Mouse (Mus musculus) C2C12 (cell line): ENCODE measurements around the gene Aunip.

Experiments
- CEBPB ChIP-seq: IDR thresholded peaks from one replicate; pipeline ENCODE4 v1.6.1; 2011; ENCODE audit warnings: low read depth, mild to moderate bottlenecking, control low read depth, moderate library complexity
- CTCF ChIP-seq: IDR thresholded peaks from one replicate; pipeline ENCODE4 v1.5.1; 2011; ENCODE audit not compliant: control insufficient read depth, insufficient read depth, insufficient read length
- MAX ChIP-seq: IDR thresholded peaks from one replicate; pipeline ENCODE4 v1.6.1; 2011; ENCODE audit warnings: mild to moderate bottlenecking, control low read depth

DNA sequence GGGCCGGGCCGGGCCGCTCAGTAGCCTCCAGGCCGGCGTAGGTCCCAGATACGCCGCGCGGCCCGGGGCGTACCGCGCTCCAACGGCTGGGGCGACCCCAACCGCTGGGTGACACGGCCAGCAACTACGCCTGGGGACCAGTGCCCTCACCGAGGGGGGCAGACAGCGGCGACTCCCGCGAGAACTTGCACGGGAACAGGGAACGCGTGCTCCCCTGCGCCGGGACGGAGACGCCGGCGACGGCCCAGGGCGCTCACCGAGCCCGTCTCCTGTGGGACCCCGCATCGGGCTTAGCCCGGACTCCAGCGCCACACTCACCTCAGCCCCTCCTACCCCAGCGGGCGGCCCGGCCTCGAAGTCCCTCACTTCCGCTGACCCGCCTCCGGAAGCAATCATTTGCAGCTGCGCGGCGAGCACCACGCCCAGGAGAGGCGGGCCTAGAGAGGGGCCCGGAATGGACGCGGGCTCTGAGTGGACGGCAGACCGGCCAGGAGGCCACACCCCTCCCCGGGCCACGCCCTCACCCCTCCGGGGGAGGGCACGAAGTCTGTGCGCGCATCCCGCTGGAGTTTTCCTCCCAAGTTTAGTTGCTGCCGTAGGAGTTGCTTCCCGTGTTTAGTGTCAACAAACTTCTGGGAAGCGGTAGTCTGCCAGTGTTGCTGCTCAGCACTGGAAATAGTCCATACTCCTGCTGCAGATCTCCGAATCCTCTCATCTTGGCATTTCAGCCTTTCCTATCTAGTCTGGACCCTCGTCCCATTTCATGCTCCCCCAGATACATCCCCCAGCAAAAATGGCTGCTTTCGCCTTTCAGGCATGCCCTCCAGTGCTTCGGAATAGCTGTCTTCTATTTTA lies 24.4 kb downstream of the Aunip start, which contains the start of gene Mtfr1l:
- no peak for TF ChIP-seq CTCF
- no peak for TF ChIP-seq CEBPB
- no peak for TF ChIP-seq MAX
